Mouse (Mus musculus) monocyte, adult 2 months (primary cell): Measurements from ENCODE around the gene Mrps14.
A peak's percentile ranks its signal among the peaks of the same experiment; 100 is the strongest.

Source experiments
- DNase-seq, 2 experiments: peaks; one replicate each; pipeline ENCODE4 v3.0.0; 2022; ENCODE audit warnings: low spot score in 2 of 2, low read depth in 1 of 2

Mrps14 gene

GRCm38 (mm10) chr1:160227196-160227595 is 32.2 kb downstream of the Mrps14 start:
- no peak for DNase-seq

GRCm38 (mm10) chr1:160227850-160228249 is 32.8 kb downstream of the Mrps14 start:
- DNase-seq: no peak

GRCm38 (mm10) chr1:160231013-160231412 is 36.0 kb downstream of the Mrps14 start:
- DNase-seq: no peak

- no peak for DNase-seq
These were observed 37.1 kb downstream of the Mrps14 start for GRCm38 (mm10) chr1:160232113-160232512.

GRCm38 (mm10) chr1:160233921-160234320 is 38.9 kb downstream of the Mrps14 start:
- DNase-seq: peak; percentile 39 to 44

GRCm38 (mm10) chr1:160237981-160238380 is 43.0 kb downstream of the Mrps14 start:
- DNase-seq: no peak

- DNase-seq: no peak
These were observed 43.9 kb downstream of the Mrps14 start for GRCm38 (mm10) chr1:160238852-160239443.

- DNase-seq: no peak
These were observed 45.1 kb downstream of the Mrps14 start for GRCm38 (mm10) chr1:160240091-160240490.

- DNase-seq: no peak
These were observed 49.7 kb downstream of the Mrps14 start for GRCm38 (mm10) chr1:160244689-160245088.

GRCm38 (mm10) chr1:160245954-160246353 is 50.9 kb downstream of the Mrps14 start:
- no peak for DNase-seq

GRCm38 (mm10) chr1:160246844-160247243 is 51.8 kb downstream of the Mrps14 start:
- DNase-seq: no peak

GRCm38 (mm10) chr1:160247473-160247872 is 52.5 kb downstream of the Mrps14 start:
- DNase-seq: no peak

GRCm38 (mm10) chr1:160249786-160250185 is 54.8 kb downstream of the Mrps14 start:
- DNase-seq: no peak

GRCm38 (mm10) chr1:160250782-160251181 is 55.8 kb downstream of the Mrps14 start:
- DNase-seq: no peak

- peak in 1 of 2 experiments; percentile 22 for DNase-seq
These were observed 56.5 kb downstream of the Mrps14 start for GRCm38 (mm10) chr1:160251388-160252007.
